Mouse (Mus musculus): ENCODE measurements around the gene Wipf1. TPM values are rescaled to one million over a fixed set of nuclear protein-coding genes. Genes with fewer than 3 reads are reported as not detected.

Gene Wipf1
- polyA plus RNA-seq (2012; rRNA removed), result 3.1 and 6.1 TPM in 2 replicates

GRCm38 (mm10) chr2:73529356-73530330 lies at the start of gene Wipf1:
Gene Wipf1 (minus strand): TSS chr2:73529734.

GRCm38 (mm10) chr2:73386356-73387046 lies 143.0 kb downstream of the Wipf1 start, which contains the start of gene Gpr155:
Gene Gpr155 (minus strand): TSS chr2:73386572.

Other genes starting within 250 kb of the Wipf1 start
- 7.9 and 9.0 TPM in 2 replicates for gene Scrn3, start 217.1 kb downstream of the Wipf1 start, polyA plus RNA-seq (2012; rRNA removed)
- 24.5 and 28.0 TPM in 2 replicates for gene Cir1, start 217.0 kb downstream of the Wipf1 start, polyA plus RNA-seq (2012; rRNA removed)
- 6.2 and 7.7 TPM in 2 replicates for gene Gpr155, start 143.2 kb downstream of the Wipf1 start, polyA plus RNA-seq (2012; rRNA removed)
- gene Chrna1, start 50.6 kb upstream of the Wipf1 start, polyA plus RNA-seq (2012; rRNA removed), result 0.06 and 1.4 TPM in 2 replicates
- gene Chn1, start 245.6 kb upstream of the Wipf1 start, polyA plus RNA-seq (2012; rRNA removed), result 181 and 203 TPM in 2 replicates